Mouse (Mus musculus) layer of hippocampus, adult 2 months (tissue): ENCODE results near the gene Them4. TPM values are rescaled to one million over a fixed set of nuclear protein-coding genes. Genes with fewer than 3 reads are reported as not detected.

Experiments used
- DNase-seq, 2 experiments: peaks; one replicate each; pipeline ENCODE4 v3.0.0; 2022; ENCODE audit warnings: low spot score in 2 of 2
- H3K27ac ChIP-seq: fragments of 200-600 bp; 2 replicates; pipeline ENCODE4 v1.8.1; 2022
- H3K4me3 ChIP-seq: fragments of 200-600 bp; 2 replicates; pipeline ENCODE4 v1.8.1; 2022; ENCODE audit warnings: mild to moderate bottlenecking
- CTCF ChIP-seq: fragments of 200-600 bp; conservative IDR thresholded peaks from 2 replicates; pipeline ENCODE4 v1.8.1; 2022; ENCODE audit warnings: antibody characterized with exemption, mild to moderate bottlenecking, moderate library complexity
- total RNA-seq, 2 experiments: library from RNA; stranded (reverse); gene quantifications; 2 replicates each; pipeline ENCODE4 v1.2.3; 2021

Gene Them4
- total RNA-seq, 2 experiments from 2014 or later, result 24.3 to 26.5 TPM

GRCm38 (mm10) chr3:94373090-94373489 lies 63.2 kb downstream of the Them4 start:
- DNase-seq, result no peak
- no peak for TF ChIP-seq CTCF
- Histone ChIP-seq H3K27ac (no peak overlapping the region), H3K4me3 (peak overlapping the region; percentile 24; the same call in 1 of the 2 replicates)

- Histone ChIP-seq H3K4me3 (no peak overlapping the region), H3K27ac (no peak overlapping the region)
- DNase-seq, result no peak
- no peak for TF ChIP-seq CTCF
Measured at GRCm38 (mm10) chr3:94373597-94374011, 63.7 kb downstream of the Them4 start.

GRCm38 (mm10) chr3:94374636-94375035 lies 64.7 kb downstream of the Them4 start:
- Histone ChIP-seq H3K4me3 (no peak overlapping the region), H3K27ac (no peak overlapping the region)
- no peak for TF ChIP-seq CTCF
- no peak for DNase-seq

- no peak for DNase-seq
- H3K4me3 ChIP-seq, result no peak overlapping the region
- no peak for TF ChIP-seq CTCF
- no peak overlapping the region for H3K27ac ChIP-seq
Measured at GRCm38 (mm10) chr3:94375146-94375545, 65.3 kb downstream of the Them4 start.

- H3K27ac ChIP-seq, result no peak overlapping the region
- no peak for TF ChIP-seq CTCF
- DNase-seq, result no peak
- H3K4me3 ChIP-seq, result no peak overlapping the region
Measured at GRCm38 (mm10) chr3:94375861-94376260, 66.0 kb downstream of the Them4 start.

- no peak overlapping the region for H3K27ac ChIP-seq
- no peak overlapping the region for H3K4me3 ChIP-seq
- no peak for TF ChIP-seq CTCF
- no peak for DNase-seq
Measured at GRCm38 (mm10) chr3:94377028-94377923, 67.4 kb downstream of the Them4 start.

GRCm38 (mm10) chr3:94379831-94380510 lies 70.1 kb downstream of the Them4 start:
- TF ChIP-seq CTCF, result no peak
- Histone ChIP-seq H3K27ac (no peak overlapping the region), H3K4me3 (no peak overlapping the region)
- DNase-seq, result no peak

Other genes with a start within 250 kb of the Them4 start
- not detected for gene Gm10697, start 237.4 kb upstream of the Them4 start, total RNA-seq
- not detected for gene Gm10696, start 131.9 kb upstream of the Them4 start, total RNA-seq
- gene Gm5286, start 113.4 kb upstream of the Them4 start, total RNA-seq, result not detected
- not detected for gene Gm4778, start 46.1 kb upstream of the Them4 start, total RNA-seq
- not detected for gene Them5, start 32.0 kb downstream of the Them4 start, total RNA-seq
- gene C2cd4d, start 52.3 kb downstream of the Them4 start, total RNA-seq, result under 1 TPM; 0.36 to 0.47 TPM
- gene Rorc, start 62.7 kb downstream of the Them4 start, total RNA-seq, result 1 to 10 TPM in 1 of 2 experiments, under 1 TPM in 1; 0.97 to 1.0 TPM
- under 1 TPM; 0.79 to 0.98 TPM for gene Lingo4, start 88.4 kb downstream of the Them4 start, total RNA-seq
- gene Tdrkh, start 103.2 kb downstream of the Them4 start, total RNA-seq, result 10 to 100 TPM; 41.3 to 47.2 TPM
- gene Mrpl9, start 133.2 kb downstream of the Them4 start, total RNA-seq, result 10 to 100 TPM; 41.3 to 44.4 TPM
- gene Oaz3, start 133.8 kb downstream of the Them4 start, total RNA-seq, result not detected
- gene Celf3, start 168.2 kb downstream of the Them4 start, total RNA-seq, result 100 to 1,000 TPM; 184 to 202 TPM
- gene Riiad1, start 170.3 kb downstream of the Them4 start, total RNA-seq, result 1 to 10 TPM; 5.8 to 7.2 TPM